Mouse (Mus musculus) G1E (cell line): ENCODE data around the gene Rnf149.

Experiments
- CTCF ChIP-seq: IDR thresholded peaks from 2 replicates; pipeline ENCODE4 v1.5.1; 2012; ENCODE audit warnings: low read depth, low read length, inconsistent platforms, mixed read lengths
- GATA1 ChIP-seq: IDR thresholded peaks from 2 replicates; pipeline ENCODE4 v1.6.1; 2012; ENCODE audit warnings: borderline replicate concordance, low read length, inconsistent platforms, mixed read lengths
- GATA2 ChIP-seq: IDR thresholded peaks from 2 replicates; pipeline ENCODE4 v1.6.1; 2012; ENCODE audit warnings: low read depth, low read length, inconsistent platforms, borderline replicate concordance
- POLR2AphosphoS5 ChIP-seq: IDR thresholded peaks from 2 replicates; pipeline ENCODE4 v1.6.1; 2012; ENCODE audit warnings: low read depth, low read length, inconsistent platforms; ENCODE audit not compliant: insufficient replicate concordance
- TAL1 ChIP-seq: conservative IDR thresholded peaks from 2 replicates; pipeline ENCODE4 v1.6.1; 2012; ENCODE audit warnings: low read depth, low read length, inconsistent platforms, mixed read lengths

- TF ChIP-seq CTCF = no peak
- no peak for TF ChIP-seq TAL1
- no peak for TF ChIP-seq POLR2AphosphoS5
- no peak for TF ChIP-seq GATA1
- no peak for TF ChIP-seq GATA2
Observed at GRCm38 (mm10) chr1:39598726-39599125, 21.5 kb upstream of the Rnf149 start.
